Mouse (Mus musculus): ENCODE measurements around the gene Cdk7. TPM values are rescaled to one million over a fixed set of nuclear protein-coding genes. Genes with fewer than 3 reads are reported as not detected.
A peak's percentile ranks its signal among the peaks of the same experiment; 100 is the strongest.

Gene Cdk7
- total RNA-seq, 2 experiments from 2014 or later: 37.4 to 43.9 TPM

GRCm38 (mm10) chr13:100724051-100724754 is 6.5 kb downstream of the Cdk7 start:
- no peak for DNase-seq (ENCODE audit: extremely low spot score in 1 of 2, low spot score in 2 of 2)
- Histone ChIP-seq H3K27ac (no peak overlapping the region), H3K4me3 (no peak overlapping the region)
- no peak for TF ChIP-seq CTCF (IDR thresholded peaks at IDR 0.05)
- intact Hi-C loops (cut with DNase I): no loop called here

- TF ChIP-seq CTCF (IDR thresholded peaks at IDR 0.05): no peak
- DNase-seq (ENCODE audit: extremely low spot score in 1 of 2, low spot score in 2 of 2): no peak
- Histone ChIP-seq H3K4me3 (no peak overlapping the region), H3K27ac (no peak overlapping the region)
- intact Hi-C loops (cut with DNase I): no loop called here
Observed at GRCm38 (mm10) chr13:100721656-100722055, 9.1 kb downstream of the Cdk7 start.

DNA sequence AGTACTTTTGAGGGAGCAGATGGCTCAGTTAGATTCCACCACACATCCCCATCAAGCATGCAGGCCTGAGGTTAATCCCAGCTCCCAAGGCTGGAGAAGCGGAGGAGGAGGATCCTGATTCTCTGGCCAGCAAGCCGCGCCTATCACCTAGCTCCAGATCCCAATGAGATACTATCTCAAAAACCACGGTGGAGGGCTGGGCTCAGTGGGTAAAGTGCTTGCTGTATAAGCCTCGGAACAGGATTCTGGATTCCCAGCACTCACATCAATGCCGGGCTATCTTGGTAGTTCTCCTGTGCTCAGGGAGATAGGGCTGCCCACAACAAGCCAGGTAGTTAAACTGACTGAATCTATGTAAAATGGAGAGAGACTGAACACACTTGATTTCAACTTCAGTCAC is 15.3 kb downstream of the Cdk7 start:
- TF ChIP-seq CTCF (IDR thresholded peaks at IDR 0.05): no peak
- Histone ChIP-seq H3K27ac (no peak overlapping the region), H3K4me3 (no peak overlapping the region)
- intact Hi-C loops (cut with DNase I): loop anchor here (10.0 kb wide), 1 partner anchor 651 kb away; no protein-coding TSS in a partner anchor
- no peak for DNase-seq (ENCODE audit: extremely low spot score in 1 of 2, low spot score in 2 of 2)

DNA sequence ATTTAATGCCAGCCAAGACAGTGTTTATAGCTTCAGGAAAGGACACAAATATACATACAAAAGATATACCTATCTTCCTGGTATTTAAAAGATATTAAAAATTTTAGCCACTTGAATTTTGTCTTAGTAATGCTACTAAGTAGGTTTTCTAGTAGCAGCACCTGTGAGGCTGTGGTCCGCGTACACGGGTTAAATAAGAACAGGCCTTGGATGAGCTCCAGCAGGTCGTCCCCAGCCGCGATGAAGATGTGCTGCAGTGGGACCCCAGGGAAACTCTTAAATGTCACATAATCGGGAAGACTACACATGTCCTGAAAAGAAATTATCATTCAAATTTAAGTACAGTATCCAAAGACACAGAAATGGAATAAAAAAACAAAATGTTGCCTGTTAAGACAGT is 24.5 kb downstream of the Cdk7 start:
- no peak for TF ChIP-seq CTCF (IDR thresholded peaks at IDR 0.05)
- Histone ChIP-seq H3K4me3 (no peak overlapping the region), H3K27ac (no peak overlapping the region)
- DNase-seq (ENCODE audit: extremely low spot score in 1 of 2, low spot score in 2 of 2): no peak
- intact Hi-C loops (cut with DNase I): loop anchor here (10.0 kb wide), 1 partner anchor 231 kb away; no protein-coding TSS in a partner anchor

DNA sequence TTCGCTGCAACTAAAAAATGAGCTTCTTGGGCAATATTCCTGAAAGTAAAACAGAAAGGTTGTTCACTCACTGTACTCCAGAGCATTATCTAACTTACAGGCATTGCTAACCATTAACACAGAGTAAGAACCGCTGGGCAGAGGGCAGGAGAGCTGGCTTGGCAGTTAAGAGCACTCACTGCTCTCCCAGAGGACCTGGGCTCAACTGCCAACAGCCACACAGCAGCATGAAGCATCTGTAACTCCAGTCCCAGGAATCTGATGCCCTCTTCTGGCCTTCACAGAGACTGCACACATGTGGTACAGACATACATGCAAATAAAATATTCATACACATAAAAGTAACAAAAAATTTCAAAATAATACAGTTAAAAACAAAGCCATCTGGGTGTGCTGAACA is 27.3 kb downstream of the Cdk7 start:
- H3K4me3 ChIP-seq: no peak overlapping the region
- H3K27ac ChIP-seq: no peak overlapping the region
- peak; percentile 7 for TF ChIP-seq CTCF (IDR thresholded peaks at IDR 0.05)
- intact Hi-C loops (cut with DNase I): loop anchor here (10.0 kb wide), 1 partner anchor 229 kb away; no protein-coding TSS in a partner anchor
- DNase-seq (ENCODE audit: extremely low spot score in 1 of 2, low spot score in 2 of 2): no peak

DNA sequence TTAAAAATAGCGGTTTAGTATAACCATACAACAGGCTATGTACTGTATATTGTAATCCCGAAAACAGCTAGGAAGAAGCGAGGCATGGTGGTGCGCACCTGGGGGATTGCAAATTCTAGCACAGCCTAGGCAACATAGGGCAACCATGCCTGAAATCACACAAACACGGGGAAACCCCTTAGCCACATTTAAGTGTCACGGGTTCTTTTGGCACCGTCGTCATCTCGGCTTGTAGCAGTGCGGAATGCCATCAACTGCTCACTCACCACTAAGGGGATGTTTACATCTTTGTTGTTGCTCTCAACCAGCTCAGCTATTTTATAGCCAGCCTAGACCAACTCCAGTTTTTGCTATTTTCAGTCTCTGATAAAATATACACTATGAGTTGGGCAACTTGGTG is 31.9 kb downstream of the Cdk7 start:
- Histone ChIP-seq H3K27ac (no peak overlapping the region), H3K4me3 (no peak overlapping the region)
- intact Hi-C loops (cut with DNase I): no loop called here
- DNase-seq (ENCODE audit: extremely low spot score in 1 of 2, low spot score in 2 of 2): no peak
- no peak for TF ChIP-seq CTCF (IDR thresholded peaks at IDR 0.05)

- DNase-seq (ENCODE audit: extremely low spot score in 1 of 2, low spot score in 2 of 2): no peak
- no peak for TF ChIP-seq CTCF (IDR thresholded peaks at IDR 0.05)
- intact Hi-C loops (cut with DNase I): no loop called here
- Histone ChIP-seq H3K27ac (no peak overlapping the region), H3K4me3 (no peak overlapping the region)
Observed at GRCm38 (mm10) chr13:100697541-100697940, 33.2 kb downstream of the Cdk7 start.

GRCm38 (mm10) chr13:100687513-100687912 is 43.2 kb downstream of the Cdk7 start:
- intact Hi-C loops (cut with DNase I): no loop called here
- DNase-seq (ENCODE audit: extremely low spot score in 1 of 2, low spot score in 2 of 2): no peak
- no peak overlapping the region for H3K27ac ChIP-seq
- no peak overlapping the region for H3K4me3 ChIP-seq
- no peak for TF ChIP-seq CTCF (IDR thresholded peaks at IDR 0.05)

GRCm38 (mm10) chr13:100684355-100684754 is 46.4 kb downstream of the Cdk7 start:
- intact Hi-C loops (cut with DNase I): no loop called here
- DNase-seq (ENCODE audit: extremely low spot score in 1 of 2, low spot score in 2 of 2): no peak
- Histone ChIP-seq H3K27ac (no peak overlapping the region), H3K4me3 (no peak overlapping the region)
- no peak; the same call in 1 of the 2 replicates for TF ChIP-seq CTCF (IDR thresholded peaks at IDR 0.05)

DNA sequence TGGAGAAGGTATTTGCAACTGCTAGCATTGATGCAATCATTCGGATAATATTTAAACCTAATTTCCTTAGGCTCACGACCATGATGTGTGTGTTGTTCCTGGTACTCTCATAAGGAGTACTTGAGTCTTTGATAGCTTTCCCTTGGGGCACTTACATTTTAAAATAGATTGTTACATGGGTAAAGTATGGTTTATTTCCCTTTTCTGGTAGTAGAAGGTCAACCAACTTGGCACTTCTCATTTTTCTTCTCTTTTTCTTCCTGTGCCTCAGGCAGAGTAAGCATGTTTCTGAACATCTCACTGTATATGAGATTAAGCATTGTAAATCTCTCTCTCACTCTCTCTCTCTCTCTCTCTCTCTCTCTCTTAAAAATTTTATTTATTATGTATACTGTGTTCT is 47.9 kb downstream of the Cdk7 start:
- H3K4me3 ChIP-seq: no peak overlapping the region
- DNase-seq (ENCODE audit: extremely low spot score in 1 of 2, low spot score in 2 of 2): no peak
- intact Hi-C loops (cut with DNase I): no loop called here
- TF ChIP-seq CTCF (IDR thresholded peaks at IDR 0.05): no peak
- H3K27ac ChIP-seq: no peak overlapping the region

DNA sequence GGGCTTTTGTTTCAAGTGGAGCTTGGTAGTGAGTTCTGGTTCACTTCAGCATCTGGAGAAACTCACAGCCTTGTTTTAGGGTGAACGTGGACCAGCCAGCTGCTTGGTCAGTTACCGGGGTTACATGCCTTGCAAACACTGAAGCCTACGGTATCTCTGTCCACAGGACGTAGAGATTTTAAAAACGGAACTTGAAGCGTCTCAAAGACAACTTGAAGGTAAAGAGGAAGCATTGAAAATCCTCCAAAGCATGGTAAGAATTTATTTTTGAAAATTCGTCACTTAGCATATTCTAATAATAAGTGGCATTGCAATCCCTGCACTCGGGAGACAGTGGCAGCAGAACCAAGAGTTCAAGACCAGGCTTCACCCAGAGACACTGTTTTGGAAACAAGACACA is 49.1 kb downstream of the Cdk7 start:
- TF ChIP-seq CTCF (IDR thresholded peaks at IDR 0.05): no peak
- intact Hi-C loops (cut with DNase I): no loop called here
- no peak for DNase-seq (ENCODE audit: extremely low spot score in 1 of 2, low spot score in 2 of 2)

GRCm38 (mm10) chr13:100675936-100676635 is 54.7 kb downstream of the Cdk7 start:
- intact Hi-C loops (cut with DNase I): no loop called here
- no peak for DNase-seq (ENCODE audit: extremely low spot score in 1 of 2, low spot score in 2 of 2)
- no peak overlapping the region for H3K4me3 ChIP-seq

More for the DNA sequence above, 49.1 kb downstream of the Cdk7 start:
- H3K4me3 ChIP-seq: no peak overlapping the region
- no peak overlapping the region for H3K27ac ChIP-seq

More at GRCm38 (mm10) chr13:100675936-100676635, 54.7 kb downstream of the Cdk7 start:
- no peak for TF ChIP-seq CTCF (IDR thresholded peaks at IDR 0.05)
- H3K27ac ChIP-seq: no peak overlapping the region
